Mouse (Mus musculus) MN1 (cell line): ENCODE data around the gene Kcna5.
A peak's percentile ranks its signal among the peaks of the same experiment; 100 is the strongest.

Experiments used
- DNase-seq: peaks from one replicate; pipeline ENCODE4 v3.0.0-alpha.2; 2016; ENCODE audit warnings: low spot score

Gene Kcna5

DNA sequence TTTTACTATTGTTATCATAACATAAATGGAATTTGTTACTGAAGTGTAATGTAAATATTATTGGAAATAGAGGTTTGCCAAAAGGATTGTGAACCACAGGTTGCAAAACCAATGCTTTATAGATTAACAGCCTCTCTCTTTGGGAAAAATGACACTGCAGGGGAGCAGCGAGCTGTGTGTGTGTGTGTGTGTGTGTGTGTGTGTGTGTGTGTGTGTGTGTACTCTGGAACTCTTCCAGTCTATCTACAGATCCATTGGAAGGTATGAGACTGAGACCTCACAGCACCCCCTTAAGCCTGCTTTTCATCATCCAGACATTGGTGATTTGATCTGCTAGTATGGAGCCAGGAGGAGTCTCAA, 679 bp upstream of the Kcna5 start:
- no peak for DNase-seq

DNA sequence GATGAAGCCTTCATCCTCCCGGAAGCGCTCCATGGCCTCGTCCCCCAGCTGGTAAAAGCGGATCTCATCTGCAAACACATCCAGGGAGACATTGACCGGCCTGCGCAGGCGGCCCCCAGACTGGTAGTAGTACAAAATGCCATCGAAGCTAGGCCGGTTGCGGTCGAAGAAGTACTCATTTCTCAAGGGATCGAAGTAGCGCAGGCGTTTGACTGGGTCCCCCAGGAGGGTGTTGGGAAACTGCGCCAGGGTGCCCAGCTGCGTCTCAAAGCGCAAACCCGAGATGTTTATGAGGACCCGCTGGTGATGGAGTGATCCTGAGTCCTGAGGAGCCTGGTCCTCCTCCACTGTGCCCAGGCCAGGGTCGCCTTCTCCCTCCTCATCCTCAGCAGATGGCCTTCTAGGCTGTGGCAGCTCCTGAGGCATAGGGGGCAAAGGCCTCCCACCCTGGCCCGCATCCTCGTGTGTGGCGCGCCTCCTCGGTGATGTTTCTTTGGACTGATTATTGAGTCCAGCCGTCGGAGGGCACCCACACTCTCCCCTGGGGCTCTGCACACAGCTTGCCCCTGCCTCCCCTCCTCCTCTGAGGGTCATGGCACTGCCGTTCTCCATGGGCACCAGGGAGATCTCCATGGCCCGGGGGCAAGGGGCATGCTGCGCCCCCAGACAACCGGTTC, 543 bp downstream of the Kcna5 start:
- no peak for DNase-seq

DNA sequence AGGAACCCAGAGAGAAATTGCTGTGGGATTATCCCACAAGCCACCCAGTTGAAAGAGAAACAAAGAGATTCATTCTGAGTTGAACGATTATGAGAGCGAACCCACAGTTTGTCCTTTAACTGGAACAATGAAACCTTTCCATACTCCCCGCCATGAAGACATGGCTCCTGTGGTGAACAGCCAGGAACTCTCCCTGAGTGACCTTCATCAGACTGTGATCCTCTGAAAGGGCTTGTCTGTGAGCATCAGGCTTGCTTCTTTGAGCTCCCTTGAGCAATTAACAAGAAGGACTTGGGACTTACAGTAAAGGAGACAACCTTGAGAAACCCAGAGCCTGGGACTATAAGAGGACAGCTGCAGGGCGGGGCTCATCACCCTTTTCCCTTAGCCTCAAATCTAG, 3.9 kb downstream of the Kcna5 start:
- no peak for DNase-seq

DNA sequence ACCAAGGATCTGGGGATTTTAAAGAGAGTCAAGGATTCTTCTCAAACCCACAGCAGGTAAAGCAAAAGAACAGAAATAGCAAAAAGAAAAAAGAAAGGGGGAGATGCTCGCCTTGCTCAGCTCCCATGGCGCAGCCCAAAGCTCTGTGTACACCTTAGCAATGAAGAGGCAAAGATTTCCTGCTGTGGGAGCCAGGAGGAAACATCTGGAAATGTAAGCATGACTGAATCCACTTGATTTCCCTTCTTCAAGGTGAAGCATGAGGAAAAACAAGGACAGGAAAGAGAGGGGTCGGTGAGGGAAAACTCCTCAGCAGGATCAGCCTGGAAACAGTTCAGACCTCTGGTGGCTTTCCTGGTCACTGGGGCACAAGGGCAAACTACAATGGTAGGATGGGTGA, 5.2 kb downstream of the Kcna5 start:
- DNase-seq: no peak

DNA sequence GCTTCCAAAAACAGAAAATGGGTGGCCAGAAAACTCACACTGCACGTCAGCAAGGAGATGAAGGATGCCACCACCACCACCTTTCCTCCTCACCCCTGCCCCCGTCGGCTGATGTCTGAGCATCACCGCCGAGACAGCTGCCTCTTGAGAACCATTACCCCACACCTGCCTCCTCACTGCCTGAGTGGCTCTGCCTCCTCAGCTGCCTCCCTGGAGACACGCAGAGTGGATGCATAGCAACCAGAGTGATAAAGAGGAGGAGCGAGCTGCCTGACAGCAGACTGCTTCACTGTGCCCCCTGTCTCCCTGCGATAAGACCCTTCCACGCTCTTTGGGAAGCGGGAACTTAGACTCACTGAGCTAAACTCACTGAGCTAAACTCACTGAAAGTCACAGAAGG, 20.5 kb downstream of the Kcna5 start:
- DNase-seq: no peak

DNA sequence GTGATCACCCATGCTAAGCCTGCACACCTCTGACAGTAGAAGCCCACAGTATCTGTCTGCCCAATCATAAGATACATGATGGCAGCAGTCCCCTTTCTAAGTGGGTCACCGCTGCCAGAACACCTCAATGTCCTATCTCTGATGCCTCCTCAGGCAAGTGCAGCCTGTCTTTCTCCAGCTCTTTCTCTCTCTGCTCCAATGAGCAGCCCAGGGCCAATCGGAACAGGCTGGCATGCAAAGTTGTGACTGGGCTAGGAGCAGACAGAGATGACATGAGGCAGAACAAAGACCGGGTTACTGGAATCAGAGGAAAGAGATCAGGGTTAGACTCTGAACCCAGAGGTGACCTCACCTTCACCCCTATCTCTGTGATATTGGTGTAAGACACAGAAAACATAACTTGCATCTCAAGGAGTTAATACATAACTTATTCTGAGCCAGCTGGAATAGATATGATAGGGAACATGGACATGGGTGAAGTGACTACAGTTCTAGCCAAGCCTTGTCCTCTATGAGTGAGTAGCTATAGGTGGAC, 21.4 kb downstream of the Kcna5 start:
- no peak for DNase-seq

DNA sequence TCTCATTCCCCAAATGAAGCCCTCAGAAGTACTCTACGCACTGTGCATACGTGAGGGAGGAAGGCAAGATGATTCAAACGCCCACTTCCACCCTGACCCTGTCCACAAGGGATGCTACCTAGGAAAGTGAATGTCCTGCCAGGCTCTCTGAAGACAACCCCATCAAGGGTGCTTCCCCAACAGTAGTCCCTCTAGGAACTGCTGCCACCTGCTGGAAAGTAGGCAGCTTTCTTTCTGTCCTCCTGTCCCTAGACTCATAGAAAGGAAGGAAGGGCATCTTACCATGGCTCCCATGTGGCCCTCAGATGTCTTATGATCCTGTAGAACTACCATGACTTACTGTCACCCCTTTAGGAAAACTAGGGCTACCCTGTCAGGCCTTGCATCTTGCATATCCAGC, 22.1 kb downstream of the Kcna5 start:
- DNase-seq: no peak

DNA sequence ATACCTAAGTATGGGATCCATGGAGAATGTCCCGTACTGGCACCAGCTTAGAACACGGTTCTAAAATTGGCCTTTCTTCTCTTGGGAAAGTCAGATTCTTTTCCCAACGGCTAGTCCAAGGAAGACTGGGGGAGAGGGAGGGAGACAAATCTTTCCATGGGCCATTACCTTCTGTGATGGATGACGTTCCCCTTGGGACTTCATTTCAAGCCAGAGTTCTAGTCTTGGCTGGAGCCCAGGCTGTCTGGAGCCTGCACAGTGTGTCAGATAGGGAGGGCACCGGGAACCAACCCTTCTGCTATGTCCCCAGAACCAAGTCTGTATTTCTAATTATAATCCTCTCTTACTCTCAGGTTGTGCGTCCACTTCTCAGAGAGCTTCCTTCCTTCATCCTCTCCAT, 26.5 kb downstream of the Kcna5 start:
- no peak for DNase-seq

DNA sequence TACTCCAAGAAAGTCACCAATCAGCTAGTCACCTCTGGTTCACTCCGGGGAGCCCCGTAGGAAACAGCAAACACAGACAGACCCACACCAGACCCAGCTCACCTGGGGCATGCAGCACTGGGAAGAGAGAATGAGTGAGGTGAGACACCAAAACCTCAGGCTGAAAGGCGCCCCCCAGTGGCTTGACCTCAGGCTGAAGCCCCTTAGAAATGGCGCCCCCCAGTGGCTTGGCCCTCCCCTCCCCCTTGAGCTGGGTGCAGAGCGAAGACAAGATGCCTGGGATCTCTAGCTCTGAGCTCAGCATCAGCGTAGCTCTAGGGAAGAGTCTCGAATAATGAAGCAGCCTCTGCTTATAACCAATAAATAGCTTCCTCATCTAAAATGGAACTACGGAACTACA, 31.3 kb downstream of the Kcna5 start:
- no peak for DNase-seq

DNA sequence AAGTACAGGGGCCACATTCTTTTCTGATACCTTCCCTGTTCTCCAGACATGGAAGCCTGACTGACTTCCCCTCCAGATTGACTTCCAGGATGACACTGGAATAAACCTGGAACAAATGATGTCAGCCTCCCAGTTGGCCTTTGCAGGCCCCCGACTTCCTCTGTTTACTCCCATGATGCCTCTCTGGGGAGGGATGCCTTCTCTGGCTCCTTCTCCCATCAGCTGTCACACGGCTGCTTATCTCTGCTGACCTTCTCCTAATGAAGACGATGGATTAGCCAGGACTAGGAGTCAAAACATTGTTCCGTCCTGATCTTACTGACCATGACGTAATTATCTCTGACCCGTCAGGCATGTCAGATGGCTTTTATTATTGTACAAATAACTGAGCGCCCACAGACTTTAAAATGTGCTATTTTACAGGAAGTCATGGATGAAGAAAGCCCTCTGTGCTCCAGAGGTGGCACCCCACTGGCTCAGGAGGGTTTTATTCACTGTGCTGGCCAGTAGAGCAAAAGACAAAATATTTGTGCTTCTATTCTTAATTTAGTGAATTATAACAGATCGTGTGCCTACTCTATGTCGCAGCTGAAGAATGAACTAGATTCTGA, 32.4 kb downstream of the Kcna5 start:
- no peak for DNase-seq

DNA sequence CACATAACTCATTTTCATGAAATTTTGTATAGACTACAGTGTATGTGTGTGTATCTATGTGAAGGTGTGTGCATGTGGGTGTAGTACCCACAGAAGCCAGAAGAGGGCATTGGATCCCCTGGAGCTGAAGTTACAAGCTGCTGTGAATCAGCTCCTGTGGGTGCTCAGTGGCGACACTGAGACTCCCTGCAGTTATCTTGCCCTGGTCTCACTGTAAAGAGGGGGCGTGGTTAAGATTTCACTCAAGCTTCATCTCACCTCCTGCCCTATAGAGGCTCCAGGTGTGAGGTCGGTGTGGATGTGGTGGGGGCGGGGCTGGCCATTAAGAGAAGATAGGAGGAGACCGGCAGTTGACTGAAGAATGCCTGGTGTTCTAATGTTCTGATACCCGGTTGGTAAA, 34.2 kb downstream of the Kcna5 start:
- no peak for DNase-seq

DNA sequence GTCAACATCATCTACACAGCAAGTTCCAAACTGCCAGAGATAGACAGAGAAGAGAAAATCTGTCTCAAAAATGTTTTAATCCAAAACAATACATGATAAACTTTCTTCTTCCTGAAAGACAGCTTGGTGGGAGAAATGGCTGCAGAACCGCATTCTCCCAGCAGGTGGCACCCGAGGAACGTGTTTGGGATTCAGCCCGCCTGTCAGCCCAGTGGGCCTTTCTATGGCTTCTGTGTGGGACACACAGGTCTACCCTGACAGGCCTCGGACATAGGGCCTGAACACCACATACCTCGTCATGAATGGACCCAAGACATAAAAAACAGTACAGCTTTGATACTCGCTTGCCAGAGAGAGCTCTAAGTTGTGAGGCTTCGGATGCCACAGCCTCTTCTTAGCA, 35.1 kb downstream of the Kcna5 start:
- peak; percentile 24 for DNase-seq

DNA sequence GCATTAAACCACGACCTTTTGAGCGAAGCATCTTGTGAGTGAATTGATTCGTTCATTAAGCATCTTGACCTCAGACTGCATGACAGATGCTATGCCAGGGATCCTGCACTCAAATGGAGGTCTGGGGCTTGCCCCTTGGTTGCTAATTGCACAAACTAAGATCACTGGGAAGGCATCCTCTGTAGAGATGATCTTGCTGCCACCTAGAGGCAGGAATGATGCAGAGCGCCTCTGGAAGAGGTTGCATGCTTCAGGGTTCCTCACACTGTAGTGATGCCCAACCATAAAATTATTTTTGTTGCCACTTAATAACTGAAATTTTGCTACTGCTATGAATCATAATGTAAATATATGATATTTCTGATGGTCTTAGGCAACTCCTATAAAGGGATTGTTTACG, 37.3 kb downstream of the Kcna5 start:
- no peak for DNase-seq

DNA sequence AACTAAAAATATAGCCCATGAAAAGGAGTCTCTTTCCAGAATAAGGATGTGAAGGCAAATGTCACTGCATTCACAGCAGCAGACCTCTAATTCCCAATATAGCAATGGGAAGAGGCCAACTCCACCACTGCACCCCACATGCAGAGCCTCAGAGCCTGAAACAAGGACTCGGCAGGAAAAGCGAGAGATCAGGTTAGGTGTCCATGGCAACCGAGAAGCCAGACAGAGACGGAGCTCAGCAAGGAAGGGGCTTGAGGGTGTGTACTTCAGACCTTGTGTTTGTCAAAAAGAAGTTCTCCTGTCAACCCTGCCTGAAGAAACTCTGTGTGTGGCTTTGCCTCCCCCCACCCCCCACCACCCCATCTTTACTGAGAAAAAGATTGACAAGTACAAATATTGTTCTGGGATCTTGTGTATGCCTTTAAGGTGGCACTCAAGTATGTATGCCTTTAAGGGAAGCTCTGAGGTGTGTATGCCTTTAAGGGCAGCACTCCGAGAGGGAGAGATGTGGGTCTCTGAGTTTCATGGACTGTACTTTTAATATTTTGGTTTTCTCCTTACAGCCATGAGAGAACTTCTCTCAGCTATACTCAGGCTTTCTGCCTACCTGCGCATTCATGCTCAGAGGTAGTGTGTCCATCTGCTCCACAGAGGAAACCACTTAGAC, 37.9 kb downstream of the Kcna5 start:
- DNase-seq: no peak

DNA sequence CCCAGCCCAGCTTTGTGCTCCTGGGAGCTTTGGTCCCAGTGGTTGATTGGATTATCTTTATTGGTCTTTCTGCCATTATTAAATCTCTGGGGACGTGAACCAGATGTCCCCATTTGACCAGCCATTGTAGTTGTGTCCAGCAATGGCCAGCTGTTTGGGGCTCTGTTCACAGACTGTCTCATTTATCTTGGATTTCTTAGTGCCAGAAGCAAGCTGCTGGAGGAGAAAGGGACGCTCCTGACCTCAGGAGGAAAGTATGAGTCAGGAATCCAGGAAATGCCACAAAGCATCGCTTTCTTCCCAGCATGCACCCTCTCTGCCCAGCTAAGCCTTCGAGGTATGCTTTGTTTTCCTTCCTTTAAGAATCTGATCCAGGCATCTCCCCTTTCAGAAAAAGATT, 48.1 kb downstream of the Kcna5 start:
- no peak for DNase-seq

DNA sequence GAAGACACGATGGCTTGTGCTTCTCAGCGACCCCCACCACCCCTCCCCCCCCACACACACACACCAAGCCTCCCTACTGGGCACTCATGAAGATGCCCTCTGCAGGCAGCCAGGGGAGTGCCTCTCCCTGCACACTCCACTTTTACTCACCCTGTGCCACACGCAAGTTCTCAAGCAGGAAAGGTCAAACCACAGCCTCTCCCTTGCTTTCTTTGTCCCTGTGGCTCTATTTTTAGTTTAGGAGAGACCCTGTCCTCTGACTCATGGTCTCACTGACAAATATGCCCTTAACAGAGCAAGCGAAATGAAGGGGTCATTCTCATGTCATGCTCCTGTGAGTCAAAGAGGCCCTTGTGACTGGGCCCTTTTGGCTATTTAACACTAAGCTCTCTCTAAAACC, 50.3 kb downstream of the Kcna5 start:
- DNase-seq: no peak

DNA sequence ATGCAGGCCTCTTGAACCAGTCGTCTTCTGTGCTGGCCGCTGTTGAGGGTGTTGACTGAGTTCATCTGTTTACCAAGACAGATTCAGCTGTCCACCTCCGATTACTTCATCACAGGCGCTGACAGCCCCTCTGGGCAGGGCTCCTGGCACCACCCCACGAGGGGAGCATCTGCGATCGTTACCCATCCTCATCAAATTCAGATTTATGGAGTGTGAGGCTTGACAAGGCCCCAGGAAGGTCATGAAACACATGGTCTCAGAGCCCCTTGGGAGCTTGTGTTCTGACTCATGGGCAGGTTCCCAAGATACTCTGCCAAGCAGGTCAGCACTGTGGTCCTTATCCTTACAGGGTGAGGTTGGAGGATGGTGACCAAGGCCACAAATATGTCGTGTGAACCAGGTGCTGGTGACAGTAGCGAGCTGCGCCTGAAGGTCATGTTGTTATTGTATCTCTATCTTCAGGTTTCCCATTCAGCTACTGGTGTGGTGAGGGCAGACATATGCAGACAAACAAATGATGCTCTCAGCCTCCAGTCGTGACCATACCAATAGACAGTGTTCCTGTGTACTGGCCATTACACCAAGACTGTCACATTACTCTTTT, 51.8 kb downstream of the Kcna5 start:
- no peak for DNase-seq
